In genomic region chr15:25486158-25486557, GRCm38 (mm10) we compare ENCODE assay signal across 8 mouse cellular contexts.
A peak's percentile ranks its signal among the peaks of the same experiment; 100 is the strongest.
DNase-seq lines count a peak whose midpoint lies in the region; ATAC-seq and TF ChIP-seq lines count a peak whose summit lies in the region.

No protein-coding gene starts in this region.

- no peak for TF ChIP-seq POLR2A in cortical plate, adult 2 months (IDR thresholded peaks at IDR 0.05; ENCODE audit: extremely low read depth, insufficient read depth, low read length)

- no peak for TF ChIP-seq EP300 in lung, postnatal 0 days (IDR thresholded peaks at IDR 0.05)

- H3K27me3 ChIP-seq in forebrain, embryonic 15.5 days: peaks cover 24% of the 10 kb centered on the region
- peaks cover 28% of the 10 kb centered on the region for H3K27me3 ChIP-seq in forebrain, embryonic 10.5 days (ENCODE audit: poor library complexity, severe bottlenecking)
- no peaks in the 10 kb centered on the region for H3K27me3 ChIP-seq in lung, postnatal 0 days (replicated peaks; ENCODE audit: insufficient read depth, low read length)

- H3K4me1 ChIP-seq in forebrain, embryonic 15.5 days: no peaks in the 10 kb centered on the region
- H3K4me1 ChIP-seq in forebrain, embryonic 10.5 days: no peaks in the 10 kb centered on the region
- H3K4me1 ChIP-seq in cortical plate, adult 2 months (ENCODE audit: control insufficient read depth, insufficient read depth, low read length): no peaks in the 10 kb centered on the region
- H3K4me1 ChIP-seq in lung, postnatal 0 days (ENCODE audit: insufficient read depth, low read depth, low read length): no peaks in the 10 kb centered on the region

- intact Hi-C loops in left cerebral cortex, adult 2 months (cut with DNase I): loop anchor here (1.0 kb wide), 1 partner anchor 231 kb away; no protein-coding TSS in a partner anchor

- no peak overlapping the region for H3K4me3 ChIP-seq in forebrain, embryonic 15.5 days
- no peak overlapping the region for H3K4me3 ChIP-seq in forebrain, embryonic 10.5 days
- no peak overlapping the region for H3K4me3 ChIP-seq in left cerebral cortex, adult 2 months
- no peak overlapping the region for H3K4me3 ChIP-seq in cortical plate, adult 2 months (ENCODE audit: insufficient read depth, low read length)
- H3K4me3 ChIP-seq in lung, postnatal 0 days (ENCODE audit: low read depth, low read length): no peak overlapping the region

- no peak overlapping the region for H3K9ac ChIP-seq in forebrain, embryonic 15.5 days (replicated peaks)
- H3K9ac ChIP-seq in lung, postnatal 0 days (replicated peaks; ENCODE audit: low read depth): no peak overlapping the region

- TF ChIP-seq CTCF in left cerebral cortex, adult 2 months (IDR thresholded peaks at IDR 0.05): peak; percentile 61
- TF ChIP-seq CTCF in cortical plate, adult 2 months (IDR thresholded peaks at IDR 0.05; ENCODE audit: extremely low read depth, insufficient read depth, low read length): peak; percentile 20; the same call in 1 of the 2 replicates
- peak; percentile 65 for TF ChIP-seq CTCF in lung, postnatal 0 days (IDR thresholded peaks at IDR 0.05)

- 82% methylated on average over 7 of the region's 7 CpGs for WGBS in forebrain, embryonic 15.5 days
- 85% methylated on average over 7 of the region's 7 CpGs for WGBS in forebrain, embryonic 10.5 days
- WGBS in lung, postnatal 0 days: 78% methylated on average over 7 of the region's 7 CpGs

- no peak overlapping the region for H3K27ac ChIP-seq in forebrain, embryonic 15.5 days (replicated peaks)
- H3K27ac ChIP-seq in forebrain, embryonic 10.5 days: no peak overlapping the region
- H3K27ac ChIP-seq in left cerebral cortex, adult 2 months: no peak overlapping the region
- no peak overlapping the region for H3K27ac ChIP-seq in cortical plate, adult 2 months (ENCODE audit: insufficient read depth, low read length)
- no peak overlapping the region for H3K27ac ChIP-seq in lung, postnatal 0 days (ENCODE audit: low read length)

- no peak for DNase-seq in forebrain, embryonic 10.5 days (ENCODE audit: extremely low spot score, low spot score)
- no peak for DNase-seq in left cerebral cortex, adult 2 months (ENCODE audit: extremely low spot score in 1 of 2, low spot score in 2 of 2)
- no peak for DNase-seq in left cerebral cortex, adult 18-20 months (ENCODE audit: low spot score in 2 of 2)
- peak; percentile 64 for DNase-seq in lung, postnatal 0 days (ENCODE audit: low spot score)
- no peak for DNase-seq in cerebellum, adult 9-11 months
- DNase-seq in gastrocnemius, adult 18-20 months (ENCODE audit: low spot score): no peak

- no peak overlapping the region for H3K4me2 ChIP-seq in forebrain, embryonic 15.5 days (replicated peaks)
- no peak overlapping the region for H3K4me2 ChIP-seq in lung, postnatal 0 days (replicated peaks; ENCODE audit: low read depth, low read length)

- H3K36me3 ChIP-seq in forebrain, embryonic 15.5 days: no peaks in the 10 kb centered on the region
- no peaks in the 10 kb centered on the region for H3K36me3 ChIP-seq in forebrain, embryonic 10.5 days (replicated peaks)
- H3K36me3 ChIP-seq in lung, postnatal 0 days (ENCODE audit: insufficient read depth, low read length): no peaks in the 10 kb centered on the region

- no peaks in the 10 kb centered on the region for H3K9me3 ChIP-seq in forebrain, embryonic 15.5 days
- no peaks in the 10 kb centered on the region for H3K9me3 ChIP-seq in forebrain, embryonic 10.5 days
- H3K9me3 ChIP-seq in lung, postnatal 0 days (ENCODE audit: low read length): no peaks in the 10 kb centered on the region

- ATAC-seq in forebrain, embryonic 15.5 days (replicated peaks): 0 out of 2 replicates have a peak, but pooled peaks have one; percentile 38
- ATAC-seq in lung, postnatal 0 days: no peak
